Mouse (Mus musculus): Measurements from ENCODE around the gene Gria3. TPM values are rescaled to one million over a fixed set of nuclear protein-coding genes. Genes with fewer than 3 reads are reported as not detected.

Gria3 gene
- 1.0 and 1.1 TPM in 2 replicates for total RNA-seq (2017)

DNA sequence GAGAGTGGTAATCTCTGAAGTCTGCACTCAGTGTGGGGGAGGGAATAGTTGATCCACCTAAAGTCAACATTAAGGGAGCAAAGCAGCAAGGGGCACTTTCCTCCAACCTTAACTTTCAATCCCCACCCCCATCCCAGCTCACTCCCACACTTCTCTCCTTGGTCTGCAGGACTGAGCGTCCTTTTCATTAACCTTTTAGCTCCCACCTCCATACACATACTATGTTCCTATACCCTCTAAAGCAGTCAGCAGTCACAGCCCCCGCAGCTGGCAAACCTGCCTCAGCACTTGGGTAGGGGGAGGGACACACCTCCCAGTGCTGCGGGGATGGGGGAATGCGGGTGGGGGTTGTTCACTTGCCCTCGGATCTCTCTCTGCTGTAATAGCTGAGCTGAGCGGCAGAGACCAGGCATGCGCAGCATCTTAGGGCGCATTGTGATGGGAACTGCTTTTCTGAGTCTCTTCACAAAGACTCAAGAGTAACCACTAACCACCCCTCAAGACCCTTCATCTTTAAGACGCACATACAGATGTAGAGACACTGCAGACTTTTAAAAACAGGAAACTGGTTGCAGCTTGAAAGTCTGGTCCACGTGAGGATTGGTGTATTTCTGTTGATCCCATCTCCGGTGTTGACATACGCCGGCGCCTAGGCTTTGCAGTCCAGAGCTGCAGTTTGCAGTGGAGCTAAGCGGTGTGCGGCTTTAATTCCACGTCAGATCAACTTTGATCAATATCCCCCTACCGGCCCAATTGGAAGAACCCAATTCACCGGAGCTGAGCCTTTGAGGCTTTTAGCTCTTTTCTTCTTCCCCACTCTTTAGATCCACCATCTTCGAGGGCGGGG, at the start of gene Gria3:
Gene Gria3 (plus strand): TSS at position 797 of the 847 bp plus-strand sequence.
- peak; percentile 33; the same call in 1 of the 2 replicates for ATAC-seq (ENCODE audit: extremely low read depth, insufficient number of reproducible peaks, low FRiP score, poor library complexity, severe bottlenecking)

DNA sequence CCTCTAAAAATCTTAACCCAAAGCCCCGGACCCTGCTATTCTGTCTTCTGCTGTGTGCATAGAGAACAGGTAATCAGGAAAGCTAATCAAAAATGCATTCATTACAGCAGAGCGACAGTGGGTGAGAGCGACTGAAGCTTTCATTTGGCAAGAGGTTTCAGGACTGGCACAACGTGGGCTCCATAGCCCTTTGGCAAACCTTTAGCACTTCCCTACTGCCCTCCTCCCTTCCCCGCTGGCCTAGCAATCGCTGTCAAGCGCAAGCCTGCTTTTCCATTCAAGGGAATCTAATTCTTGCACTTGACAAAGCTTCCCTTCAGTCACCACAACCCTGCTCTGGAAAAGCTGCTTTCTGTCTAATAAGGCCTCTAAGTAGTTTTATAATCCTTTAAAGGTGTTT, 13.6 kb upstream of the Gria3 start:
- ATAC-seq (ENCODE audit: extremely low read depth, insufficient number of reproducible peaks, low FRiP score, poor library complexity, severe bottlenecking), result no peak

DNA sequence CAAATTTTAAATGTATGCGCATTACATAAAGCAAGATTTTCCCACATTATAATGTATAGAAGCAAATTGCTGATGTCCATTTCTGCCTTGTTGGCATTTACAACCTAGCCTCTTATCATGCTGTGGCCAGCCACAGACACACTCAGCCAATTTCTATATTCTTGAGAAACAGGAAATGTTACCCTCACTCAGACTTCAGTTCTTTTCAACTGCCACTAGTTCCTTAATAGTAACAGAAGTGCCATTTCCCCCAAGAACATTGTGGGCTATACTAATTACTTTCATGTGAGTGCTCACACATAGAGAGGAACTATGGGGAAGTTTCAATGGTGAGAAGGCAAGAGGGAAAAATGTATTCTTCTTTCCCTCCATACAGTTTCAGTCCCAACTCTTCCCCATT, 11.6 kb upstream of the Gria3 start:
- no peak for ATAC-seq (ENCODE audit: extremely low read depth, insufficient number of reproducible peaks, low FRiP score, poor library complexity, severe bottlenecking)

DNA sequence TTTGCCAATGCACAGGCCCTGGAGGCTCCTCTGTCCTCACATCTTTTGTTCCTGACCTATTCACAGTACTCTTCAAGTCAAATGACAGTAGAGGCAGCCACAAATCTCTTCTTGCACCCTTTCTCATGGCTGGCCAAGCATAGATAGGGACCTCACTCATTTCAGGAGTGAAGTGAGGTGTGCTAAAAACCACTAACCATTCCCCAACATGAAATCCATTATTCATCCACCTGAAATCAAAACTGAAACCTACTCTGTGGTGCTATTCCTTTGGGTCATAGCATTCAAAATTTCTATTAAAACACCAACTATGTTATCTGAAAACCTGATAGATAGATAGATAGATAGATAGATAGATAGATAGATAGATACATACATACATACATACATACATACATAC, 2.2 kb upstream of the Gria3 start:
- ATAC-seq (ENCODE audit: extremely low read depth, insufficient number of reproducible peaks, low FRiP score, poor library complexity, severe bottlenecking), result no peak

DNA sequence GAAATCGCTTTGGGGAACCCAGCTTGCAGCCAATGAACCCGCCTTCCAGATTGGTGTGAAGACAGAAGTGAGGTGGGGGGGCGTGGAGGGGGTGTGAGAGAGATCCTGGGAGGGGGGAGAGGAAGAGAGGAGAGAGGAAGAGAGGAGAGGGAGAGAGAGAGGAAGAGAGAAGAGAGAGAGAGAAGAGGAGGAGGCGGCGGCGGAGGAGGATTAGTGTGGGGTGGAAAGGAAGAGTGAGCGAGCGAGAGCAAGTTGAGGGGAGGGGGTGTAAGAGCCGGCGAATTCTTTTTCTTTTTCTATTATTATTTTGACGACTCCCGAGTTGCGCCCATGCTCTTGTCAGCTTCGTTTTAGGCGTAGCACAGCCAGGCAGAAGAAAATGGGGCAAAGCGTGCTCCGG, 532 bp downstream of the Gria3 start:
- ATAC-seq (ENCODE audit: extremely low read depth, insufficient number of reproducible peaks, low FRiP score, poor library complexity, severe bottlenecking), result no peak

DNA sequence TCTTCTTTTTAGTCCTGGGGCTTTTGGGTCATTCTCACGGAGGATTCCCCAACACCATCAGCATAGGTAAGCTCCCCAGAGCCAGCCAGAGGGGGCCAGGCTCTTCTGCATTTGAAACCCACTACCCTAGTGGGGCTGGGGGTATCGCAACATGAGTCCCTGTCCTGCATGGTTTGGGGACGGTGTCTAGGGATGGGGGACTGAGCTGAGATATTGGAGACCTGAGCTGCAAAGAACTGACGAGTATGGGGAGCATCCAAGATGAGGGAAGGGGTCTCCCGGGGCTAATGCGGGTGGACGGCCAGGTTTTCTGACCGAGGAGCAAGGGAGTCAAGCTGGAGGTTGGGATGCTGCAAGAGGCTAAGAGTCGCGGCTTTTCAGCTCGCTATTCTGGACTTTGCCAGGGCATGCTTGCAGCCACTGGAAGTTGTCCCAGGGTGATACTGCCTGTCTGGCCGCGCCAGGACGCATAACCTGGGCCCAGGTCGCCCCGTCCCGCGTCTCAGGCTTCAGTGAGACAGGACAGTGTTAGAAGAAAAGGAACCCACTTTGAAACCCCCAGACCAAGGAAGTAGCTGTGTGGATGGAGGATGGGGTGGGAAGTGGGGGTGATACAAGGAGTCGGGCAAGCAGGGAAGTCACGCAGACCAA, 1.1 kb downstream of the Gria3 start:
- no peak for ATAC-seq (ENCODE audit: extremely low read depth, insufficient number of reproducible peaks, low FRiP score, poor library complexity, severe bottlenecking)

DNA sequence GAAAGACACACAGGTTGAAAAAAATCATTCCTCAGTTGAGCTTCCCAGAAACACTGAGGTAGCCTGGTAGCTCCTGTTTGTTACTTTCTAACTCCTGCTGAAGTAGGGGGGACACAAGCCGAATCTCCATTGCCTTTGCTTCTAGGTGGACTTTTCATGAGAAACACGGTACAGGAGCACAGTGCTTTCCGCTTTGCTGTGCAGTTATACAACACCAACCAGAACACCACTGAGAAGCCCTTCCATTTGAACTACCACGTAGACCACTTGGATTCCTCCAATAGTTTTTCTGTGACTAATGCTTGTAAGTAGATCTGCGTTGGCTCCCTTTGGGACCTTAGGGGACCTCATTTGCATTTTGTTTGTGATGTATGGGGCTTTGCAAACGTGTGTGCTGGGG, 2.0 kb downstream of the Gria3 start:
- no peak for ATAC-seq (ENCODE audit: extremely low read depth, insufficient number of reproducible peaks, low FRiP score, poor library complexity, severe bottlenecking)

DNA sequence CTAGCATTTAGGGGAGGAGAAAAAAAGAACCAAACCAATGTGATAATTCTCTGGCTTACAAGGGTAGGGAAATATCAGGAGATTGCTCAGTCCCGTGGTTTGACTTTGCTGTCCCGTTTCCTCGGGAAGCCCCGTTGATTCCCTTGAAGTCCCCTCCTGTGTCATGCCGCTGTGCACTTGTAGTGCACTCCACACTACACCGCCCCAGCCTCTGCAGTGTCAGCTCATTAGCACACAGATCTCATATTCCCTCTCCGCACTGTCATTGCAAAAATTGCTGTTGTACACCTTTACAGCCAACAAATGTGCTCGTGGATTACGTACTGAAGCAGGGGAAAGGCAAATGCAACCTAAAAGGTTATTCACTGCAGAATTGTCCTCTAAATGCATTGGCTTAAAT, 5.6 kb downstream of the Gria3 start:
- no peak for ATAC-seq (ENCODE audit: extremely low read depth, insufficient number of reproducible peaks, low FRiP score, poor library complexity, severe bottlenecking)

DNA sequence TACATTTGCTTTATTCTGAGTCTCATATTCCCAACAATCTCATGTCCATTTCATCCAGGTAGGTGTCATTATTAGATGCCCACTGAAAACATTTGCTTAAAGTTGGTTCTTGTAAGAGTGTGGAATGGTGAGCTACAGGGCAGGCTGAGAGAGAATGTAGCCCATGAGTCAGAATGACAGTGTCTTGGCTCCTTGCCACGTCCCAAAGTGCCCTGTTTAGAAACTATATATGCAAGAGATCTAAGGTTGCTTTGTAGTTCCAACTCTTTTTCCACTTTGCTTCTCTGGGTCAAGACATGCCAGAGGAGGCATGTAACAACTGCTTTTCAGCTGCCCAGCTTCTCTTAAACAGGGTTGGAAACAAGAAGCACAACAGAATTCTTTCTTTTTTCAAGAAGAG, 9.1 kb downstream of the Gria3 start:
- no peak for ATAC-seq (ENCODE audit: extremely low read depth, insufficient number of reproducible peaks, low FRiP score, poor library complexity, severe bottlenecking)

DNA sequence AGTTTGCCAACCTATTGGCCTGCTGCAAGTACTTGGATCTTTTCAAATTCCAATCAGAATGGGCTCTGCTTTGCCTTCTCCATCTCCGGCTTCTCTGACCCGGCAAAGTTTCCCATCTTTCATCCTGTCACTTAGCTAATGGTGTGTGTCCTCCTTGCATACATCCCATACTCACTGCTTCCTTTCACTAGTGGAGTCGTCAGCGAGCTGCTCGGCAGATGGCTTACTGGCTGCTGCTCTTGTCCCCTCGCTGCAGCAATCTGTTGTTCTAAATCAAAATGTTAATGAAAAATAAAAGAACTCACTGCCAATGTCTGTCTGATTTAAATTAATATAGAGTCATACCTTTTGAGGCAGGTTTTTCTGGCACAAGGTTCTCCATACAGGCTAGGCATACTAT, 25.0 kb downstream of the Gria3 start:
- no peak for ATAC-seq (ENCODE audit: extremely low read depth, insufficient number of reproducible peaks, low FRiP score, poor library complexity, severe bottlenecking)

DNA sequence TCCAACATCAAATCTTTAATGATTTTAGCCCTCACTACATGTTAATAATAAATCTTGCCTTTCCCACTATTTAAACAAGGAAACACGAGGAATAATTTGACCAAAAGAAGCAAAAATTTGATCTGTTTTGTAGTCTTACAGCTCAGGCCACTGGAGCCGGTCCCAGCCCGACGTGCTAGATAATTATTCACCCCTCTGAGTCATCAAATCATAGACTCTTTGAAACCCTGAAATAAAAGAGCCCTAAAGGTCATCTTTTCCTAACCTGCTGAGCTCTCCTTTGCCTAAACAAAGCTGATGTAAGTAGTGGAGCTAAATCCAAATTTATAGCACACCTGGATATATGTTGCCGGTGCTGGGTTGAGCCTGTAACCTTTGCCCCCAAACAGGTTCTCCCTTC, 27.4 kb downstream of the Gria3 start:
- ATAC-seq (ENCODE audit: extremely low read depth, insufficient number of reproducible peaks, low FRiP score, poor library complexity, severe bottlenecking), result no peak

DNA sequence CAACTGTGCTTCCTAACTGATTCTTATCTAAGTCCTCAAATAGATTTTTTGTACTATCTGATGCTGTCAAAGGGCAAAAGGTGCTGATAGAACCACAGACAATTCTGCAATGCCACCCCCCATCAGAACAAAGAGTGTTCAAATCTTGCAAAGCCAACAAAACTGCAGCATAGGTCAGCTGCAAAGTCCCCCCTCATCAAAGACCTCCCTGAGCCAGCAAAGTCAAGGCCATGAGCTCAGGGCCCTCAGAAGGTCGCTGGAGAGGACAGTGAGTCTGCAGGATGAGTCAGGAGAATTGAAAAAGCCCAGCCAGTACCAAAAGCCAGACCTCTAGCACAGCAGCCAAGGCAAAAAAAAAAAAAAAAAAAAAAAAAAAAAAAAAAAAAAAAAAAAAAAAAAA, 34.9 kb downstream of the Gria3 start:
- ATAC-seq (ENCODE audit: extremely low read depth, insufficient number of reproducible peaks, low FRiP score, poor library complexity, severe bottlenecking), result no peak

DNA sequence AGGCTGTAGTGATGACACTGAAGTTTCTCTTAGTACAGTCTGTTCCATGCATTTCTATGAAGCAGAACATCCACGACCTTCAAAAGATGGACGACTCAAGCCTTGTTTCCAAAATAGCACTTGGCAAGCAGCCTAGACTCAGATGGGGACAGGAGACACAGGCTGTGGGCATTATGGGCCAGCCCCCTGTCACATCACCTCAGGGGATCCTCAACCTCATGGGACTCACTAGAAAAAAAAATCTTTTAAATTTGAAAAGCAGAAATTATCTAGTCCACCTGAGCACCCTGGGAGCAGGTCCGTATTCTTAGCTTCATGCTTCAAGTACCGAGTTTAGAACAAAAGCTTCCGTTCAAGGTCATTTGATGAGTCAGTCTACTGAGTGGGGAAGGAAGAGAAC, 38.2 kb downstream of the Gria3 start:
- ATAC-seq (ENCODE audit: extremely low read depth, insufficient number of reproducible peaks, low FRiP score, poor library complexity, severe bottlenecking), result no peak

DNA sequence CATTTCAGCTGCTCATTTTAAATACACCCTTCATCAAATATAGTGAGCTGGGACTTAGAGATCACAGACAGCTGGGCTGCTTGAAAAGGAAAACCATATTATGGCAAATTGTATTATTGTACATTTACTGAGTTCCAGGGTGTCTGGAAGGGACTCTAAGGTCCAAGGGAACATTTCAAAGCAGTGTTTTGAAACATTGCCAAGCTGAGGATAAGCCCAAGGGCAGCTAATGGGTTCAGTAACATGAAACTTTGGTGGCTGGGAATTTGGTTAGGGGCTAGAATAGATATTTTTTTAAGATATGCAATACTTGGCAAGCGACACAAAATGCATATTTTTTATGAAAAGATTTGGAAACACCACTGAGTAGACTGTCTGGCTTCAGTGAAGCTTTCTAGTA, 48.2 kb downstream of the Gria3 start:
- ATAC-seq (ENCODE audit: extremely low read depth, insufficient number of reproducible peaks, low FRiP score, poor library complexity, severe bottlenecking), result no peak

DNA sequence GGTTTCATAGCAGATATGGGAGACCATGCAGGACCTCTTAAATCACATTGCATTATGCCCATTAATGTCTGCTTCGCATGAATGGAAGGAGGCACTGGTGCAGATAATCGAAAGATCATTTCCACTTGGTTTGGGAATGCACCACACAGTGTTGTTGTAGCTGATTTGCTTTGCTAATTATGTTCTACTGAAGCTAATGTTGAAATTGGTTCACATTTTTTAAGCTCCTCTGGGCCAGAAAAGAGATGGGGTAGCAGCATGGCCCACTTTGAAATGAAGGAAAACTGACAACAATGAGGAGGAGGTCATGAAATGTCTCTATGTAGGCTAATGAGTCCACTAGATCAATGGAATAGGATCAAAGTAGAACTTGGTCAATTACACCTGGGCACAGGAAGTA, 76.8 kb downstream of the Gria3 start:
- no peak for ATAC-seq (ENCODE audit: extremely low read depth, insufficient number of reproducible peaks, low FRiP score, poor library complexity, severe bottlenecking)

DNA sequence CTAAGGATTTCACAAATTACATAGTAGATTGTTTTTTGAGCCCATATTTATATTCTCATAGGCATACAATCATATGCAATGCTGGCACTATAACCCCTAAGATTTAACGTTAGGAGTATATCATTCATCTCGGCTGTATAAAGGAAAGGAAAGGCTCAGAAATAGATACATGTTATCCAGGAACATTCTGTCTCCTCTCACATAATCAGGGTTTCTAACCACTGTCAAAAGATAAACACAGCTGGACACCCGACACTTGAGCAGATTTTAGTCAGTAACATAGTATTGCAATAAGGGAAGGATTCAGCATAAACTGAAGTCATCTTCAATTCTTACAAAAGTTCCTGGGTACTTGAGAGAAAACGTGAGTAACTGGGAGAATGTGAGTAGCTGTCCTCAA, 95.9 kb downstream of the Gria3 start:
- ATAC-seq (ENCODE audit: extremely low read depth, insufficient number of reproducible peaks, low FRiP score, poor library complexity, severe bottlenecking), result no peak

DNA sequence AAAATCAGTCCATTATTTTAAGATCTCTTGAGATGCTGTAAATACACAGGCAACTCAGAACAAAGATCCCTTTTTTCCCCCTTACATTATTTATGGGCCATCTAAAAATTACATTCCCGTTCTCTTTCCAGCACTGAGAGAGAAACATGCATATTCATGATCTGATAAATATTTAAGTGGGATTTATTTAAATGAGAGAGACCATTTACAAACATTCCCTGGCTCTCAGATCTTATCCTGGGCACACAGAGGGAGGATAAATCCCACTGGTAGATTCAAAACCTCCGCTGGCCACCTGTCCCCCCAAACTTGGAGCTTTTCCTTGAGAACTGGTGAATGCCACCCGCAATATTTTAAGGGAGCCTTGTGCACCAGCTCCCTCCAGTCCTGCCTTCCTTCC, 104.7 kb downstream of the Gria3 start:
- no peak for ATAC-seq (ENCODE audit: extremely low read depth, insufficient number of reproducible peaks, low FRiP score, poor library complexity, severe bottlenecking)

DNA sequence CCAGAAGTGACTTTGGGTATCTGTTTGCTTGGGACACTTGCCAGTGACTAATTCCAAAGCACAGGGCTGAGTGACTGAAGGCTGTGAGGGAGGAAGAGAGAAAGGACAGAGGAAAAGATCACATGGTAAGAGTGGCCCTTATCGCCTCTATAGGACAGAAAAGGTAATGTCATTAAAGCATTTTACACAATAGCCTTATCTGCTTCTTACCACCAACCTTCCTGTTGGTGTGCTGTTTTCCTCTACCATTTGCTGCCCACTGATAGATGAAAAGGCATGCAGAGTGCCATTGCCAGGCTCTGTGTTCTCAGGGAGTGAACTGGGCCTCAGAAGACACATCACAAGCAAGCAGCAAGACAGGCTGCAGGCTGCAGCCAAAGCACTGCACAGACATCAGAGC, 107.3 kb downstream of the Gria3 start:
- ATAC-seq (ENCODE audit: extremely low read depth, insufficient number of reproducible peaks, low FRiP score, poor library complexity, severe bottlenecking), result no peak

DNA sequence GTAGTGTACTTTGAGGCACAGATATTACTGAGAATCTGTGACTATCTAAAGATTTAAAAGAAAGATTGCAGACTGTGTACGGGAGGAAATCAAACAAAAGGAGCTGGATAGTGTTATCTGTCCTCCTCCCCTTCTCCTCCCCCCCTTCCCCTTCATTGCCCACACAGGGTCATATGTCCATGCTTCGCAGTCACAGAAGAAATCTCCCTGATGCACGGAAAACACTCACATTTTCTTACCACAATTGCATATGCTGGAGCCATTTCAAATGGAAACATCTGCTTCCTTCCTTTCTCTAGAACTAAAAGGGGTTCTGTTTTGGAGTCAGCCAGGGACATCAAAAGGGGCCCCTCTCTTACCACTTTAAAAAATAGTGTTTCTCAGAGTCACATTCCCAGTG, 114.3 kb downstream of the Gria3 start:
- no peak for ATAC-seq (ENCODE audit: extremely low read depth, insufficient number of reproducible peaks, low FRiP score, poor library complexity, severe bottlenecking)

DNA sequence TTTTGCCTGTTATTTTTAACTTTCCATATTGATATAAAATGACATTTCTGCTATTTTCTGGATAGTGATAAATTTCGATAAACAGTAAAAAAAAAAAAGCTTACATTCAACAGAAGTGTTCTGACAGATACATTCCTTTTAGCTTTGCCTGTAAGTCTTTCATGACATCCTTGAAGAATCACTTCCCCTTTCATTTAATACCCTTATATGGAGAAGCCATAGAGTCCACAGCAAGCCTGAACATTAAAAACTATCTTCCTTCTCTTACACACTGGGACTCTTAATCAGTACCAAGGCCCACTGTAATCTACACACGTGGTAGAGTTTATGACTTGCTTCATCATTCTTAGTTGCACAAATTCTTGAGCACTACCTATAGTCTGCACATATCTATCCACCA, 131.9 kb downstream of the Gria3 start:
- no peak for ATAC-seq (ENCODE audit: extremely low read depth, insufficient number of reproducible peaks, low FRiP score, poor library complexity, severe bottlenecking)

DNA sequence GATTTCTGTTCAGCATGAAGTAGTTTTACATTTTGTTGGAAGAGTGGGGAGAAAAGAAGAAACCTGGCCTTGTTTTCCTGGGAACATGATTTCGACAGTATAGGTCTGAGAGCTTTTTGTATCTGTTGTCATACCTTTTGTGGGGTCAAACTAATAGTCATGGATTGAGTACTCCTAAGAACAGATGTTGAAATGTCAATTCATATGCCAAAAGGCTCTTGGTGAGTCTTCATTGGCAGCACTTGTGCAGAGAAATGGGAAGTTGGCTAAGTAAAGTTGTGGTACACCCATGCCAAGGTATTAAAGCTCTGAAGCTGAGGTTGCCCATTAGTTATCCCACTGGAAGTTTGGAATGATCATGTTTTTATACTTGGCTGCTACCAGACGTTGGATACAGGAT, 135.2 kb downstream of the Gria3 start:
- no peak for ATAC-seq (ENCODE audit: extremely low read depth, insufficient number of reproducible peaks, low FRiP score, poor library complexity, severe bottlenecking)

Measured in neutrophil, adult 5-6 weeks (primary cell).